Mouse (Mus musculus) embryonic fibroblast, embryonic 13.5 days (primary cell): Measurements from ENCODE around the gene Smg6.

Experiments used
- CTCF ChIP-seq: IDR thresholded peaks from 2 replicates; pipeline ENCODE4 v1.5.1; 2011; ENCODE audit warnings: mild to moderate bottlenecking, control low read depth, low read length, moderate library complexity, borderline replicate concordance; ENCODE audit not compliant: insufficient read depth
- POLR2A ChIP-seq: IDR thresholded peaks from 2 replicates; pipeline ENCODE4 v1.6.1; 2011; ENCODE audit warnings: low read depth, mild to moderate bottlenecking, control low read depth, low read length, moderate library complexity

GRCm38 (mm10) chr11:75159564-75159963 lies 233.9 kb downstream of the Smg6 start:
- TF ChIP-seq POLR2A (no peak), CTCF (peak; percentile 53; the same call in 1 of the 2 replicates)
